Mouse (Mus musculus) layer of hippocampus, adult 2 months (tissue): Measurements from ENCODE around the gene Hist1h4a. TPM values are rescaled to one million over a fixed set of nuclear protein-coding genes. Genes with fewer than 3 reads are reported as not detected.

ENCODE experiments used
- DNase-seq, 2 experiments: peaks; one replicate each; pipeline ENCODE4 v3.0.0; 2022; ENCODE audit warnings: low spot score in 2 of 2
- H3K27ac ChIP-seq: fragments of 200-600 bp; 2 replicates; pipeline ENCODE4 v1.8.1; 2022
- H3K4me3 ChIP-seq: fragments of 200-600 bp; 2 replicates; pipeline ENCODE4 v1.8.1; 2022; ENCODE audit warnings: mild to moderate bottlenecking
- CTCF ChIP-seq: fragments of 200-600 bp; conservative IDR thresholded peaks from 2 replicates; pipeline ENCODE4 v1.8.1; 2022; ENCODE audit warnings: antibody characterized with exemption, mild to moderate bottlenecking, moderate library complexity
- total RNA-seq, 2 experiments: library from RNA; stranded (reverse); gene quantifications; 2 replicates each; pipeline ENCODE4 v1.2.3; 2021

Gene Hist1h4a
- total RNA-seq, 2 experiments from 2014 or later: 46.0 to 55.3 TPM

DNA sequence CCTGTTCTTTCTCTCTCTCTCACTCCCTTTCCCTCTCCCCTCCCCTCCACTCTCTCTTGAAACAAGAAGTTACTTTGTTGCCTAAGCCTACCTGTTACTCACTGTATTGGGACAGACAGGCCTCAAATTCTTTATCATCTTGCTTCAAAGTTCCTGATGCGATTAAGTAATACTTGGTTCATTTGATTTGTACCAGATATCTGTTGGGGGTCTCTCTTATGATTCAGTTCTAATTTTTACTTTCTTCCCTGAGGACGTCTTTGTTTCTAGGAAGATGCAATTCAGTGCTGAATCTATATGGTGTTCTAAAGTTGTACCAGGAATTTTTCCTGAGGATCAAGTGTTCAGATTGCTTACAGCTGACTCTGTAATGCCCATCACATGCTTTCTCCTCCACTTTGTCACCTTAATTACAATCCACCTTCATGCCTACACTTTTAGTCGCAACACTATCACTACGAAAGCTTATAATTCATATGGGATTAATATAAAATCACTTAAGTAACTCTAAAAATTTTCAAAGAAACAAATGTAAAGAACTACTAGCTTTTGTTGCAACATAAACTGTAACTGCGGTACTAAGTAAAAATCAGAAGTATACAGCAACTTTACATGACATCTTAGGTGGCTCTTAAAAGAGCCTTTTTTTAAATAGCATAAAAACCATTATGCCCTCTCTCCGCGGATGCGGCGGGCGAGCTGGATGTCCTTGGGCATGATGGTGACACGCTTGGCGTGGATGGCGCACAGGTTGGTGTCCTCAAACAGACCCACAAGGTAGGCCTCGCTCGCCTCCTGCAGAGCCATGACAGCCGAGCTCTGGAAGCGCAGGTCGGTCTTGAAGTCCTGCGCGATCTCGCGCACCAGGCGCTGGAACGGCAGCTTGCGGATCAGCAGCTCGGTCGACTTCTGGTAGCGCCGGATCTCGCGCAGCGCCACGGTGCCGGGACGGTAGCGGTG lies 16.3 kb downstream of the Hist1h4a start:
- Histone ChIP-seq H3K4me3 (peak overlapping the region; percentile 59; the same call in 1 of the 2 replicates), H3K27ac (no peak overlapping the region)
- DNase-seq: no peak
- TF ChIP-seq CTCF: no peak

DNA sequence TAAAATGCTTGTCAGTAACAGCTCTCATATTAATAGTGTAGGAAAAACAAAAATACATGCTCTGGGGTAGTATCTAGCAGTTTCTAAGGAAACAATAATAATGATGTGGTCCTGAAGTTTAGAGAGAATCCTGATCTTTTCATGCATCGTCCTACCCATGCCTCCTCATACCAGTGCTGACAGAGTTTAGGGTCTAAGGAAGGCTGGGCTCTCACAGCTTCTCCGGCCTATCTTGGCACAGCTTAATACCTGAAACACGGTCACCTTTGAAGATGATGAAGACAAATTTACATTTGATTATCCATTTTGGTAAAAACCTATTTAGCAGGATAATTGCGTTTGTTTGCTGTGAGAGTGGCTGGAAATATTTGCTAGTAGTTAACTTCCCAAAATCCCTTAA lies 17.1 kb downstream of the Hist1h4a start:
- H3K4me3 ChIP-seq: no peak overlapping the region
- TF ChIP-seq CTCF: no peak
- DNase-seq: no peak
- no peak overlapping the region for H3K27ac ChIP-seq

DNA sequence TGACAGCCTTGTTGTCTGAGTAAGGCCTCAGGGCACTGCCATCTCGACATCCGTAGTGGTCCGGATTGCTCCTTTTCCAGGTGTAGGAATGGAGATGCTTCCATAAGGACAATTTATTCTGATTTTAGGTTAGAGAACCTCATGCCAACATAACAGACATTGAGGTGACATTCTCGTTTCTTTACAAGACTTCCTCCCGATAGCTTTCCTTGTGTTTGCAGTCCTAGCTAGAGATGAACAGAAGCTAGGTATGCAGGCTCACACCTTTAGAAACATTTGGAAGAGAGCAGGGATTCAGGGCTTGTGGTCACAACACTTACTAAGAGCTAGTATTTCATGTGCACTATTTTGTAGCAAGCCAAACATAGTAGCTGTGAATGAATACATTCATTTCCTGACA lies 17.8 kb downstream of the Hist1h4a start:
- no peak overlapping the region for H3K27ac ChIP-seq
- no peak overlapping the region for H3K4me3 ChIP-seq
- DNase-seq: no peak
- no peak for TF ChIP-seq CTCF

DNA sequence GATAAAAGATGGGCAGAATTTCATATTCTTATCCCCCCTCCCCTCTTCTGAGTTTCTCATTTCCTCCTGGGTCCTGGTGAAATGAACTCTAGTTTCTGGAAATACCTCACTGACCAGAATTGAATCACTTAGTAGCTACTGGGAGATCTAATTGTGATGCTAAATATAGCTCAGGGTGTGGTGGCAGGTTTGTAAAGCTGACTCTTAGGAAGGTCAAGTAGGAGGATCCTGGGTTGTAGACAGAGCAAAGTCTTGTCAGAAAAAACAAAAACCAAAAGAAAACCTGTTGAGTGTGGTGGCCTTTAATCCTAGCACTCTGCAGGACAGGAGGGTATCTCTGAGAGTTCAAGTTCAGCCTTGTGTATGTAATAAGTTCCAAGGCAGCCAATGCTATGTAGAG lies 19.0 kb downstream of the Hist1h4a start:
- Histone ChIP-seq H3K4me3 (no peak overlapping the region), H3K27ac (no peak overlapping the region)
- no peak for TF ChIP-seq CTCF
- no peak for DNase-seq

DNA sequence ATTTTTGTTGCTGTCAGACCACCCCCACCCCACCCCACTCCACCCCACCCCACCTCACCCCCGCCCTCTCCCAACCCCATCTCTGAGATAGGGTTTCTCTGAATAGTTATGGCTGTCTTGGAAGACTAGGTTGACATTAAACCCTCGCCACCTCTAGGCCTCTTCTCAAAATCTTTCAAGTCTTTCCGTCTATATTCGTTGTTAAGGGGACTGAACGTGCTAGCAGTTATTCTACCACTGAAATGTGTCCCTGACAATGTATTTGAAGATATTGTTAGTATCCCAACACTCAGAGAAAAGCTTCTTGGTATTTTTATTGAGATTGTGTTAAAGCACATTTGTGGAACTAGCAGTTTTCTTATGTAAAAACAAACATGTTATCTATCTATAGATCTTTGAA lies 20.1 kb downstream of the Hist1h4a start:
- Histone ChIP-seq H3K4me3 (no peak overlapping the region; the same call in 1 of the 2 replicates), H3K27ac (no peak overlapping the region)
- no peak for DNase-seq
- TF ChIP-seq CTCF: no peak

DNA sequence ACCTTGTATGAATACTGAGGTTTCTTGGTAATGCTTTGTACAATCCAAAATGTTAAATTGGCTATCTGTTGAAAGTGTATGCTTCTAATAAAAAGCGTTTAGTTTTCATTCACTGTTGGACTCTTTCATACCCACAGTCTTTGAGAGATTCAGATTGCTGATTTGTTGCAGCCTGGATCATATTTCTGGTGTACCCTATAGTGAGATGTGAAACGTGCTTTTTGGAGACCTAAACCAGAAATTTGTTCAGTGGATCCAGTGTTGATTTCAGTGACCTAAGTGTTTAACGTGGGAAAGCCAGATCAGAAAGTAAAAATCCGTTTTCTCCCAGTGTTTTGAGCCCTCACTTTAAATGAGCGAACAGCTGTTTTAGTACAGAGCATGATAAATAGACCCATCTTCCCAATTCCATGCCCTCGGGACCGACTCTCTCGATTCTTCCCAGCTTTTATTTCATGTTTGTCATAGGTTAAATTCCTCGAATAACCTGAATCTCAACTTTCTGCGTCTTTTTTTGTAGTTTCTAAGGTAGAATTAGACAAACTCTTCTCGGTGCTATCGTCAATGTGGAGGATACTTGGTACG lies 20.7 kb downstream of the Hist1h4a start:
- DNase-seq: no peak
- no peak for TF ChIP-seq CTCF
- peak overlapping the region; percentile 87 for H3K4me3 ChIP-seq

DNA sequence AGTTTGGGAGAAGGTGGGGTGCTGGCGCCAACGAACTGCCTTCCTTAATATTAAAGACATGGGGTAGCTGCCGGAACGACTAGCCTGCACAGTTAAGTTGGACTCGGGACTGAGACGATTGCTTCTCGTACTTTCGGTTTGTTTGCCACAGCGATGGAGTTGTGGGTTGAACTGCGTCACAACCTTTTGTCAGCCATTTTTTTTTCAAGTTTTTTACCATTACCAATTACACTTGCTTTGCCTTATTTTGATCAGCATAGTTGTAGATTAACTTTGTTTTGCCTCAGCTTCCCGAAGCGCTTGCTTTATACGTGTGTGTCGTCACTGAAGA lies 21.1 kb downstream of the Hist1h4a start:
- DNase-seq: no peak
- peak overlapping the region; percentile 95 for H3K27ac ChIP-seq
- TF ChIP-seq CTCF: no peak
- H3K4me3 ChIP-seq: peak overlapping the region; percentile 87

More for the DNA sequence above, 20.7 kb downstream of the Hist1h4a start:
- H3K27ac ChIP-seq: peak overlapping the region; percentile 95

DNA sequence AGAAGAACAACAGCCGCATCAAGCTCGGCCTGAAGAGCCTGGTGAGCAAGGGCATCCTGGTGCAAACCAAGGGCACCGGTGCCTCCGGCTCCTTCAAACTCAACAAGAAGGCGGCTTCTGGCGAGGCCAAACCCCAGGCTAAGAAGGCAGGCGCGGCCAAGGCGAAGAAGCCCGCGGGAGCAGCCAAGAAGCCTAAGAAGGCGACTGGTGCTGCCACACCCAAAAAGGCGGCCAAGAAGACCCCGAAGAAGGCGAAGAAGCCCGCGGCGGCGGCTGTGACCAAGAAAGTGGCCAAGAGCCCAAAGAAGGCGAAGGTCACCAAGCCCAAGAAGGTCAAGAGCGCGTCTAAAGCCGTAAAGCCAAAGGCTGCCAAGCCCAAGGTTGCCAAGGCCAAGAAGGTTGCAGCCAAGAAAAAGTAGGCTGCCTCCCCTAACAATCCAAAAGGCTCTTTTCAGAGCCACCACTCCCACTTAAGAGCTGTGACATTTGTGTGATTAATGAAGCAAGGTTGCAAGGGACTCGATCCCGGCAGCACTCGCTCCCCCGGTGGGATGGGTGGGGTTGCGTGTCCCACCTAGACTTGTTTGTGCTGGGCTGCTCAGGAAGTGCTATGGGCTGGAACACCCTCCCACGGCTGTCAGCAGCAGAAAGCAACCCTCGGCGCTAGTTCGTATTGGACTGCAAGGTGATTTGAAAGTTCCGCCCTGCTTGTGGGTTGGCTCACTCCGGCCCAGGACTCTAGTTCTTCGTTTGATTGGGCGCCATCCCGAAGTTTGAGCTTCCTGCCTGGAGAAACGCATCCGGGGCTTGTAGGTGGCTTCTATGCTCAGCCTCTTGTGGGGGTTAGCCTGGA lies 21.7 kb downstream of the Hist1h4a start:
- Histone ChIP-seq H3K27ac (peak overlapping the region; percentile 95), H3K4me3 (peak overlapping the region; percentile 87)
- peak; percentile 90 to 98 for DNase-seq
- TF ChIP-seq CTCF: no peak

DNA sequence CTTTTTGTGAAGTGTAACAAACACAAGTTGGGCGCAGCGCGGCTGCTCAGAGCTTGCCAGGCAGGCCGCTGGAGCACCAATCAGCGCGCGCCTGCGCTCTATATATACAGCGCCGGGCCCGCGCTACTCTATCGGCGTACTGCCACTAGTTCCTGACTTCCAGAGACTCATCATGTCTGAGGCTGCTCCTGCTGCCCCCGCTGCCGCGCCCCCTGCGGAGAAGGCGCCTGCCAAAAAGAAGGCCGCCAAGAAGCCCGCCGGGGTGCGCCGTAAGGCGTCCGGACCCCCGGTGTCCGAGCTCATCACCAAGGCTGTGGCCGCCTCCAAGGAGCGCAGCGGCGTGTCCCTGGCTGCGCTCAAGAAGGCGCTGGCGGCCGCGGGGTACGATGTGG lies 22.4 kb downstream of the Hist1h4a start, which contains the start of gene Hist1h1c:
Hist1h1c (plus strand) TSS at position 132 of the 392 bp plus-strand sequence.
- TF ChIP-seq CTCF: no peak
- peak within 1 kb of the TSS; percentile 95 for H3K27ac ChIP-seq
- DNase-seq: peak; percentile 80 to 84
- peak within 1 kb of the TSS; percentile 87 for H3K4me3 ChIP-seq

DNA sequence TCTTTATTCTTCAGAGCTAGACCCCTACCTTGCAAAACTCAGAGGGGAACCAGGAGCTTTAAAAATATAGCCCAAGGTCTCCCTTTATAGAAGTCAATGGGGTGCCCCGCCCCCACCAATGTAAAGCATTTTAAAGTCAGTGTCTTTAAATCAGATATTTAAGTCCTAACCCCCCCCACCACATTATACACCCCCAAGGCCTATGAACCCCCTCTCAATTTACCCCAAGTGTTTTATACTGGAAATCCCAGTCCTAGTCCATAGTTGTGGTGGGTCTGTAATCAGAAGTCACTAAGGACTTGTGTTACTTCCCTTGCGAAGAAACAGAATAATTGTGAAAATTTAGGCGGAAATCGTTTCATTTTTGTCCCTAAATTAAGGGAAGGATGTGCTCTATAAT lies 23.0 kb downstream of the Hist1h4a start:
- Histone ChIP-seq H3K27ac (peak overlapping the region; percentile 95), H3K4me3 (peak overlapping the region; percentile 87)
- no peak for DNase-seq
- TF ChIP-seq CTCF: no peak

DNA sequence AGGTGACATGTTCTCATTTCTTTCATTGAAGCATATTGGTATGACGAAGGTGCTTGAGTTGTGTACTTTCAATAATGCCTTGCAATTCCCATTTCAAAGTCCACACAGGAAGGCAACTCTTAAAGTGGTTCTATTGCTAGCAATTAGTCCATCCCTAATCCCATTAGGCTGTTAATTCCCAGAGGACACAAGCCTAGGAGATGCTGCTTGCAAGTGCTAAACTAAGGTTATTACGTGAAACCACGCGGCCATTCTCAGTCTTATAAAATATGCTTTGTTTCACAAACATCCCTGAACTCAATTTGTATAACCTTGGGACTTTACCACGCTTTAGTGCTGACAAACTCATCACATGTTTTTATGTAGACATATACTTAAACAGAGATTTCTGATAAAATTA lies 23.9 kb downstream of the Hist1h4a start:
- H3K27ac ChIP-seq: no peak overlapping the region

DNA sequence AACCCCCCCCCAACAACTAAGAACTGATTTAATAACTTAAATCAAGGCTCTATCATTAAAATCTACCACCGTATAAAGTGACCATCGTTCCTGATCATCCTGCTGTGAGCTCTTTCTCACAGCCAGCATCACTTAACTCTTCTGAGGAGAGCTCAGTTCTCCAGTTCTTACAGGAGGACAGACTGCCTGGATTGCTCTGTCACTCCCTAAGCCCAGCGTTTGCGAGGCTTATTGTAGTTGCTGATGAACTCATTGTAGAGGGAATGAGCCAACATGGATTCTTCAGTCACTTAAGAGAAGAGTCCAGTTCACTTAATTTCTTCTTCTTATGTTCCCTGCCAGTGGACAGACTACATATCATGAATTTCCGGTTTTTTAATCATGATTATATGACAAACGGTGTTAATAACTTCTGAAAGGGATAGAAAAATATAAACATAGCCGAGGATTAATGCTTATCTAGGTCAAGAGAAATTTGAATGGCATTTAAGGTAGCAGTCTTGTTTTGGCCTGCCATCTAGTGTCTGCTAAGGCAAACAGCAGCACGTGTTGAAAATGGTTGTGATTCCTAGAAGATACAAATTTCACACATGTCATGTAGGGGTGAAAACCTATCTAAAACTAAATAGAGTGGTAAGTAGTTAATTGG lies 28.8 kb downstream of the Hist1h4a start:
- H3K27ac ChIP-seq: no peak overlapping the region
- DNase-seq: no peak
- TF ChIP-seq CTCF: peak; percentile 92
- no peak overlapping the region for H3K4me3 ChIP-seq

More for the DNA sequence above, 23.9 kb downstream of the Hist1h4a start:
- no peak overlapping the region for H3K4me3 ChIP-seq
- DNase-seq: no peak
- no peak for TF ChIP-seq CTCF
